Mouse (Mus musculus) frontal cortex, postnatal 10 days (tissue): ENCODE results near the gene Apof.
"Not testable (repeated sequence)": the region's sequence is repeated elsewhere in the genome, so short reads cannot be mapped to it uniquely, and the experiment has no call there.

Source experiments
- DNase-seq, 2 experiments: peaks; one replicate each; pipeline ENCODE4 v3.0.0; 2022; ENCODE audit warnings: low spot score in 2 of 2, mixed read lengths in 1 of 2

Apof gene

DNA sequence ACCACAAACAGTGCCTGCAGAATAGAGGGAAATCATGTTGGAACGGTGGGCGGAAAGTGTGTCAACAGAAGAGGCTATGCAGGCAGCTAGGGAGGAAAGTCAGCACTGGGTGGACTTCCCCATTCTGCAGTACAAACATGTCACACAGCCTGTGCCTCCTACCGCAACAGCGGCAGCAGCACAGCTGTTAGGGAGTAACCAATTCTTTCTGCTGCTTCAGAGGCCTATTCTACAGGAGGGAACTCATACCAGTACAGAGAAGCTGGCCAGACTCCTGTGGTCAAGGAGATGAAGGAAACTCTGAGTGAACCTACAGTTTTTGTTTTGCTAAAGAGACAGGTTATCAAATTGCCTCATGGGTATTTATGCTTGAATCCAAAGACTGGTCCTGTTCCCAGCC, 9.5 kb upstream of the Apof start:
- no peak for DNase-seq

- DNase-seq: no peak
Observed at GRCm38 (mm10) chr10:128259946-128260345, 8.5 kb upstream of the Apof start.

- not testable (repeated sequence) for DNase-seq
Observed at GRCm38 (mm10) chr10:128260376-128260775, 8.1 kb upstream of the Apof start.

- DNase-seq: no peak
Observed at GRCm38 (mm10) chr10:128262300-128262699, 6.2 kb upstream of the Apof start.

DNA sequence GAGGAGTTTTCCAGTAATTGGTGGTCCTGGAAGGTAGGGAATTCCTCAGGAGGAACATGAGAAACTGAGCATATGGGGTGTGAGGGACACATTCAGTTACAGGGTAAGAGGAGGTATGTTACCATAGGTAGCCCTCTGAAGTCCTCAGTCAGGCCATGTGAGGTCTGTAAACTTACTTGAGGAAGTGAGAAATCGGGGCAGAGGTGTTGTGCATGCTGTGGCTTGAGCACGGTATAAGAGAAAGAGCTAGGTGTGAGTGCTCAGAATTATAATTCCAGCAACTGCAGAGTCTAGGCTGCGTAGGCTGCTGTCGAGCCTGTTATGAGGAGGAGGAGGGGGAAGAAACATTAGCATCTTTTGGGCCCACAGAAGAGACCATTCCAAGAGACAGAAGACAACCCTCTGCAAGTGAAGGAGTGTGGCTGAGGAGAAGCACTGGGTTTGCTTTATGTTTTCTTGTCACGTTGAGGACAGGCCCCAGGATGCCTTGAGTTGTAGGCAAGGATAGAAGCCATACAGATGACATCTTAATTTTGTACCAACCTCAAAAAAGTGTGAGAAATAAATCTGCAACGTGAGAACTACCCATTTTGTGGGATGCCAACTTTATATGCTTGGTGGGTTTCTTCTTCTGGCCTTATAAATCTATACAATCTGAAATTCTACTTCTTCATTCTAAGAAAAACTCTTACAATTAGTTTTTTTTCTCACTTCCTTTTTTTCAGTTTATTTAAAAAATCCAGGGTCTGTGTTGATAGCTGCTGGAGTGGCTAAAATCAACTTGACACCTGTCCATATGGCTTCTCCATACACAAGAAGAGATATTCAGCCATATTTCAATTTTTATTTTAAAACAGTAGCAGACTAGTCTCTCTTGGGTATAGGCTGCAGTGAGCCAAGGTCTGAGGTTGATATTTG, 4.8 kb upstream of the Apof start:
- DNase-seq: no peak

GRCm38 (mm10) chr10:128269206-128269910, 887 bp downstream of the Apof start:
- no peak for DNase-seq

- DNase-seq: peak; percentile 95 to 96
Observed at GRCm38 (mm10) chr10:128270287-128270841, 1.9 kb downstream of the Apof start, which contains the start of gene Stat2. Gene Stat2 (plus strand): TSS chr10:128270559.

- DNase-seq: no peak
Observed at GRCm38 (mm10) chr10:128270866-128271265, 2.4 kb downstream of the Apof start.

DNA sequence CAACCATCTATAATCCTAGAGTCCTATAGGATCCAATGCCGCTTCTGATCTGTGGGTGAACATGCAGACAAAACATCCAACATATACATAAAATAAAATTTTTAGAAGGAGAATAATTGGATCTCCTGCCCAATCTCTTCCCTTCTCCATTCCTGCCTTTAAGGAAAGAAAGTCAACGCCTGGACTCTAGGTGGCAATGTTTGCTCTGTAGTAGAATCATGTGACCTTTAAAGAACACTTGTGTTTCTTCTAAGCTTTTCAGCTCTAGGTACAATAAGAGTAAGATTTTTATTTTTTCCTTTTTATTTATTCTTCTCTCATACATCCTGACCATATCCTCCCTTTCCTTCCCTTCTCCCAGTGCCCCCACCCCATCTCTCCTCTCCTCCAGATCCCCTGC, 3.4 kb downstream of the Apof start:
- DNase-seq: no peak

- DNase-seq: not testable (repeated sequence)
Observed at GRCm38 (mm10) chr10:128272819-128273439, 4.5 kb downstream of the Apof start.

DNA sequence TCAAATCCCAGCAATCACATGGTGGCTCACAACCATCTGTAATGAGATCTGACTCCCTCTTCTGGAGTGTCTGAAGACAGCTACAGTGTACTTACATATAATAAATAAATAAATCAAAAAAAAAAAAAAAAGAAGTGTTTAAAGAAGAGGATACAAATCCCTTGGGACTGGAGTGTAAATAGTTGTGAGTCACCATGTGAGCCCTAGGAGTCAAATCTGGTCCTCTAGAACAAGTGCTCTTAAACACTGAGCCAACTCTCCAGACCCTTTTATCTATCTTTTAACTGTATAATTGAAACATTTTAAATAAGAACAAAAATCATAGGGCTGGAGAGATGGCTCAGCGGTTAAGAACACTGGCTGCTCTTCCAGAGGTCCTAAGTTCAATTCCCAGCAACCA, 6.9 kb downstream of the Apof start:
- not testable (repeated sequence) for DNase-seq

GRCm38 (mm10) chr10:128278158-128278557, 9.7 kb downstream of the Apof start:
- DNase-seq: no peak

DNA sequence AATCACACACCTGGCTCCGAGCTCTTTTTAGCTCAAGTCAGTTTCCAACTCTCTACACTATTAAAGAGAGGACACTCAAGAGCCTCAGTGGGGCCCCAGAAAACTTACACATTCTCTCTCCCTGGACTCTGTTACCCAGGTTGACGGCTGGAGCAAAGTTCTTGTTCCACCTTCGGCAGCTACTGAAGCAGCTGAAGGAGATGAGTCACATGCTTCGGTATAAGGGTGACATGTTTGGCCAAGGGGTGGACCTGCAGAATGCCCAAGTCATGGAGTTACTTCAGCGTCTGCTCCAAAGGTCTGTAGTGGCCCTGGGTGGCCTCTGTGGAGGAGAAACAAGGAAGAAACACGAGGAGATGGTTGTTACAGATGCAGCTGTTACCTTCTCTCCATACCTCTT, 12.5 kb downstream of the Apof start:
- DNase-seq: no peak

DNA sequence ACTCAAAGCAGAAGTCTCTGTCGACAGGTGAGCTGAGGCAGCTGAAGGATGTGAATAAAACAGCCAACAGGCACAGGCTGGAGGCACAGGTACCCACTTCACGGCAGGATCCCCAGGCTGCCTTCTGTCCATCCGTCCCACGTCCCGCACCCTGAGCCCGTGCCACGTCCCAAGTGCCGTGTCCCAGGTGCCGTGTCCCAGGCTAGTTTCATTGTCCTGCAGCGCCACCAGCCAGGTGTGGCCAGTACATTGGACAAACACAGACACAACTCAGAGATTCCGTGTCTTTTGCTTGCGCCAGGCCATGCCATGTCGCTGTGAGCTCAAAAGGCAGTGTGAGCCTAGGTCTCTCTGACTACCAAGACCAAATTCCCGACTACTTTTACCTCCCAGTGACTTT, 13.2 kb downstream of the Apof start:
- DNase-seq: no peak

DNA sequence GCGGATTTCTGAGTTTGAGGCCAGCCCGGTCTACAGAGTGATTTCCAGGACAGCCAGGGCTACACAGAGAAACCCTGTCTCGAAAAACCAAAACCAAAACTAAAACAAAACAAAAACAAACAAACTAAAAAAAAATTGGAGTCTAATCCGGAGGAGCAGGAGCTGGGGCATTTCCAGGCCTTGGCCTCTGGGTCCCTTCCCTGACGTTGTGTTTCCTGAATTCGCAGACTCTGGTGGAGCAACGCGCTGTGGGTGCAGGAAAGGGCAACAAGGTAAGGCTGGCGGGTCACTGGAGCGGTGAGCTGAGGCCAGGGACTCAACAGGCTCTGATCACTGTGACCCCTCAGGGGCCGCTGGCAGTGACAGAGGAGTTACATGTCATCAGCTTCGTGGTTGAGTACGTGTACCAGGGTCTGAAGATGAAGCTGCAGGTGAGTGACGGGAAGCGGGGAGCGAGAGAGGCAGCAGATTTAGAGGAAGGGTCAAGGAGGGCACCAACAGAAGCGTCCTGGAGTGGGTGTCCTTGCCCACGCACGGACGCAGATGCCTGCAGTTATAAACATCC, 14.5 kb downstream of the Apof start:
- DNase-seq: no peak

DNA sequence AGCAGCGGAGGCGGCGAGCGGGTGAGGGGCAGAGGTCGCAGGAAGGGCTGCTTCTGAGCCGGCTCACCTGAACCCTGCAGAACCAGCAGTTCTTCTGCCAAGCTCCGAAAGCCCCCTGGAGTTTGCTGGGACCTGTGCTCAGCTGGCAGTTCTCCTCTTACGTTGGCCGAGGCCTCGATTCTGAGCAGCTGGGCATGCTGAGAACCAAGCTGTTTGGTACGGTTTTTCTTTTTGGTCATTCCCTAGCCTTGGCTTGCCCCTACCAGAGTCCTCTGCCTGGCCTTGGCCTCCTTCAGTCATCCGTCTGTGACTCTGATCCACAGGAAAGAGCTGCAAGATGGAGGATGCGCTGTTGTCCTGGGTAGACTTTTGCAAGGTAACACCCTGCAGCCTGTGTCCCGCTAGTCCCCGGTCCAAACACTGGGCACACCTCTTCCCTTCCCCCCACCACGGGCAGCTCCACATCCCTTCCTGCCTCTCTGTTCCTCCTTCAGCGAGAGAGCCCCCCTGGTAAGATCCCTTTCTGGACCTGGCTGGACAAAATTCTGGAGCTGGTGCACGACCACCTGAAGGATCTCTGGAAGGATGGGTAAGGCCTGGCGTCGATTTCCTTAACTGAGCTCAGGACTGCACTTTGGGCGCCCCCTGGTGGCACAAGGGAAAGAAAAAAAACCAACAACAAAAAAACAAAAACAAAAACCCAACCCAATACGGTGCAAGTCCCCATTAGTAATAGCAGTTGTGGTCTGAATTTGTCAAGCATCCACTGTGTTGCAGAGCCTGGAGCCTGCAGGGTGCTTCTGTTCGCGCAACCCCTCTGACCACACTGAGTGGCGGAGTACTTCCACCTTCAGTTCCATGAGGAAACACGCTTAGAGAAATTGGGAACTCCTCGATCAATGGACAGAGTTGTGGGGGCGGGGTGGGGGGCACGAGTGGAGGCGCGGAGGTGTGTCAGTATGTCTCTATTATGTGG, 15.4 kb downstream of the Apof start:
- DNase-seq: peak in 1 of 2 experiments; percentile 52

DNA sequence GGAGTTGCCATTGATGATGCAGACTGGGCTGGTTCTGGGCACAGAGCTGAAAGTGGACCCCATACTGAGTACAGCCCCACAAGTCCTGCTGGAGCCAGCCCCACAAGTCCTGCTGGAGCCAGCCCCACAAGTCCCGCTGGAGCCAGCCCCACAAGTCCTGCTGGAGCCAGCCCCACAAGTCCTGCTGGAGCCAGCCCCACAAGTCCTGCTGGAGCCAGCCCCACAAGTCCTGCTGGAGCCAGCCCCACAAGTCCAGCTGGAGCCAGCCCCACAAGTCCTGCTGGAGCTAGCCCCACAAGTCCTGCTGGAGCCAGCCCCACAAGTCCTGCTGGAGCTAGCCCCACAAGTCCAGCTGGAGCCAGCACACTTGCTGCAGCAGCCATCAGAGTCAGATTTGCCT, 22.1 kb downstream of the Apof start:
- not testable (repeated sequence) for DNase-seq

DNA sequence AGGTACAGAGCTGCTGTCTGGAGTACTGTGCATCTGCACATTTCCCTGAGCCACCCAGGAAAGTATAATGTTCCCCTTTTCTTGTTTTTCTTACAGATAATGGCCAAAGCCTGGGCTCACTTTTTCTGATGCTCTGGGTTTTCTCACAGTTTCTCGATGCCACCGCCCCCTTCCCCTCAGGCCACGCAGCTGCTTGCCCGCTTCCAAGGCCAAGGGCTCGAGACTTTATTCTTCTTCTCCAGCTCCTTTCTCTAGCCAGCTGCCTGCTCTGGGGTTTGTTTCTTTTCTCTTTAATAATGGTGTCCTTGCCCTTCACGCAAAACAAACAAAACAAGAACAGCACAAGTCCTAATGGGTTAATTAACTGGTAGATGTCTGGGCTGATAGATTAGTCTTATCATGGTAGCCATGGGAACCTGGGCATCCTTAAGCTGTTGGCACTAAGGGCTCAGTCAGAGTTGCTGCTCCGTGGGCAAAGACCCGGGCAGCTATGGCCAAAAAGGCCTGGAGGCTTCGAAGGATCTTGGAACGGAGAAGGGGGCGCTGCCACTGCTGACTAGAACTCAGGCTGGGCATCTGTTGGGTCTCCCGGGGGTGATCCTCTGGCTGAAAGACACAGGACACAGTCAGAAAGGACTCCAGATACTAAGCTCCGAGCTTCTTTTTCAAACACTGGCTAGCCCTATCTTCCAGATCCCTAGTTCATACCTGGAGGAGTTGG, 28.1 kb downstream of the Apof start:
- no peak for DNase-seq

DNA sequence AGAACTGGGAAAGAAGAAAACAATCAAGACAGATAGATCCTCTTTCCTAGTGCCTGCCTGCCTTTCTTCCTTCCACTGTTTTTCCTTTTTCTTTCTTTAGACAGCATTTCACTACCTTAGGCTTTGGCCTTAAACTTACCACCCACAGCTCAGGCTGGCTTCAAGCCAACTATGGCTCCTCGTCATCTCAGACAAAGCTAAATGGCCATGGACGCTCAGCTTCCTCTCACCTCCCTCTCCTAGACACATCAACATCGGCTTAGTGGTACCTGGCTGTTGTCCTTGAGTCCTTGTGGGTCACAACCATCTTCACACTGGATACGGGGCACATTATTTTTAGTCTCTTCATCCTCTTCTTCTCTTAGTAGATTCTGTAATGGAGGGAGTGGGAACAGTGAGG, 28.8 kb downstream of the Apof start:
- DNase-seq: no peak

DNA sequence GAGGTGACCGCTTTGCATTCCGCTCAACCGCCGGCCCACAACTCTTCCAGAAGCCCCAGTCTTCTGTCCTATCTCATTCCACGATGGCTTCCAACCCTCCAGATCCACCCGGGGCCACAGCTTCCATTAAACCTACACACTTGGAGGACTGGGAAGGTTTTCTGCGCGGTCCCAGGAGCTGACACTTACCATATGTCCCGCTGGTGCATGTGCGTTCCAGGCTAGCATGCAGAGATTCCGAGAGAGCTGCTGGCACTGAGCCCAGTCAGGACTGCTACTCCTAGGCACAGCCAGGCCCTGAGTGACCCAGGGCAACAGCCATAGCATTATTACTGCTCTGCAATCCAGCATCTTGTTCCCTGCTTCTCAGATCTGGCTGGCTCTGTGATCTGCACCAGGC, 29.2 kb downstream of the Apof start:
- DNase-seq: no peak
